Mouse (Mus musculus) liver, embryonic 18 days (tissue): Measurements from ENCODE around the gene Vmn1r224. TPM values are rescaled to one million over a fixed set of nuclear protein-coding genes. Genes with fewer than 3 reads are reported as not detected.

Experiments used
- polyA plus RNA-seq: library from polyadenylated mRNA; depleted of rRNA; stranded (reverse); fragments of >200 nt; gene quantifications from 2 replicates; pipeline ENCODE4 v1.2.3, GENCODE M21; 2012; rRNA removed

Vmn1r224 gene
- not detected in 2 replicates for polyA plus RNA-seq

DNA sequence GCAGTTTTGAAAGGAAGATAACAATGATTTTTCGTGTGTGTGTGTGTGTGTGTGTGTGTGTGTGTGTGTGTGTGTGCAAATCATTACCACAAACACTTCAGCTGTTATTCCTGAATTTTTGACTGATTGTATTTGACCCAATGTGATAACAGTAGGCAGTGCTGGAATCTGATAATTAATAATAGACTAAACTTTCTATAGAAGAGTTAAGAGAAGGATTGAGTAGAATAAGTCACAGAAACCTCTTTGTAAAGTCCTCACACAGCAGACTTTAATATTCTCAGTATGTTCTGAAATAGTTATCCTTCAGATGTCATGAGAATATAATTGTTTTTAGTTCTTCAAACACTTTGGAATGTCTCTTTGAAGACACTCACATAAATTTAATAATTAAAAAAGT, at the start of gene Vmn1r224:
Gene Vmn1r224 (plus strand): TSS at position 301 of the 400 bp plus-strand sequence.

Other genes starting within 250 kb of the Vmn1r224 start
- not detected in 2 replicates for gene Fpr-rs6, start 231.0 kb upstream of the Vmn1r224 start, polyA plus RNA-seq
- gene Vmn2r105, start 179.1 kb upstream of the Vmn1r224 start, polyA plus RNA-seq = not detected in 2 replicates
- gene Vmn2r106, start 128.6 kb upstream of the Vmn1r224 start, polyA plus RNA-seq = not detected in 2 replicates
- gene Vmn2r107, start 68.9 kb upstream of the Vmn1r224 start, polyA plus RNA-seq = not detected in 2 replicates
- not detected in 2 replicates for gene Vmn2r108, start 67.2 kb downstream of the Vmn1r224 start, polyA plus RNA-seq
- not detected in 2 replicates for gene Vmn1r225, start 84.0 kb downstream of the Vmn1r224 start, polyA plus RNA-seq
- gene Vmn2r109, start 150.6 kb downstream of the Vmn1r224 start, polyA plus RNA-seq = not detected in 2 replicates
- not detected in 2 replicates for gene Vmn2r110, start 182.3 kb downstream of the Vmn1r224 start, polyA plus RNA-seq
- not detected in 2 replicates for gene Fpr-rs3, start 210.7 kb downstream of the Vmn1r224 start, polyA plus RNA-seq